In the genomic region with DNA sequence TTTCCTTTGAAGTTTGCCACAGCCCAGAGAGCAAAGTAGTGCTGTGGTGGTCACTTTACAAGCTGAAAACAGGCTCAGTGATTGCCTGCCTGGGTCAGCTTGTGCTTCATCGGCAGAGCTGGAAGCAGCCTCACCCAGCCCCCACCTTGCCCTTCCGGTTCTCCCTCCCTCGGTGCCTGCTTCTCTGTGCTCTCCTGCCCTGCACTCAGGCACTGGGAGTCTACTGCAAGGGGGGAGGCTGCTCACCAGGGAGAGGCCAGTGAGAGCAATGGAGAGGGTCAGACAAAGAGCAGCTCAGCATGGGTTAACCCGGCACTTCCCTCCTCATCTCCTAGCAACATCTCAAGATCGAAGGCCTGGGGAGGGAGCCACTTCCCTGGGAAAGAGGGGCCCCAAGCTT, we compare ENCODE assay signal across 1 mouse cellular context.
TF ChIP-seq lines count a peak whose summit lies in the region.

No protein-coding gene starts in this region.

TF ChIP-seq in MEL, 35 proteins besides CTCF, POLR2A, EP300 and RAD21:
- TF ChIP-seq GATA1 (IDR thresholded peaks at IDR 0.05; ENCODE audit: low read depth, low read length) (no peak), SIN3A (IDR thresholded peaks at IDR 0.05; ENCODE audit: low read length) (peak; percentile 26; the same call in 1 of the 2 replicates), HCFC1 (IDR thresholded peaks at IDR 0.05; ENCODE audit: low read depth, low read length) (0 out of 2 replicates have a peak, but pooled peaks have one; percentile 19), TBP (IDR thresholded peaks at IDR 0.05; ENCODE audit: low read depth, low read length) (peak; percentile 31; the same call in 1 of the 2 replicates)
TF ChIP-seq in MEL: peak in this region for 3.
